Comparison of ENCODE assay signal across 23 mouse cellular contexts in the genomic region with DNA sequence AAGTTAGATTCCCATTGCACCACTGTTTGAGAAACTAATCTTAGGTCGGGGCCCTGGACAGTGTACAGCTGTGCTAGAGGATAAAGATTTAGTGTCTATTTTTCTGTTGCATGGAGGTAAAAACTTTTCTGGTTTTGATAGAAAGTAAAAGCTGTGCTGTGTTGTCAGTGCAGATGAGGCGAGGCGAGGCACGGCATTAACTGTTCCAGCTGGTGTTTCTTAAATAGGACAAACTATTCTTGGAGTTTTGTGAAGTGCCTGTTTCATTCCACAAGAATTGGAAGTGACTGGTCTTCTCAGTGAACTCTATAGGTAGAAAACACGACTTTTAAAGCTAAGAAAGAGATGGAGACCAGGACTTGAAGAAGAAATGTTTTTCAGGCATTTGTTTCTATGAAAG.
"Had no signal": no experiment of that assay in that cellular context is flagged by ENCODE, and none has a peak within 500 bp of the region (broad histone marks: within the 10 kb centered on the region; RNA-seq: fewer than 3 reads in every experiment).

No protein-coding gene starts in this region.

- H3K4me3 ChIP-seq: layer of hippocampus, adult 2 months; limb, embryonic 12.5 days; limb, embryonic 15.5 days; neural tube, embryonic 12.5 days; neural tube, embryonic 15.5 days had no signal

- H3K9me3 ChIP-seq: limb, embryonic 12.5 days; limb, embryonic 15.5 days; neural tube, embryonic 12.5 days; neural tube, embryonic 15.5 days had no signal

- H3K4me1 ChIP-seq: limb, embryonic 12.5 days; limb, embryonic 15.5 days; neural tube, embryonic 12.5 days; neural tube, embryonic 15.5 days had no signal

- H3K9ac ChIP-seq: limb, embryonic 12.5 days; limb, embryonic 15.5 days; liver, embryonic 14.5 days; liver, postnatal 0 days; neural tube, embryonic 12.5 days; neural tube, embryonic 15.5 days had no signal

- H3K27me3 ChIP-seq: limb, embryonic 12.5 days; limb, embryonic 15.5 days; neural tube, embryonic 12.5 days; neural tube, embryonic 15.5 days had no signal

- H3K4me2 ChIP-seq: limb, embryonic 12.5 days; limb, embryonic 15.5 days; liver, embryonic 11.5 days; midbrain, embryonic 11.5 days; neural tube, embryonic 12.5 days; neural tube, embryonic 15.5 days had no signal

- H3K36me3 ChIP-seq: limb, embryonic 12.5 days; limb, embryonic 15.5 days; neural tube, embryonic 12.5 days; neural tube, embryonic 15.5 days had no signal

- ATAC-seq: liver, postnatal 0 days had no signal

- H3K27ac ChIP-seq: layer of hippocampus, adult 2 months; limb, embryonic 12.5 days; limb, embryonic 15.5 days; liver, embryonic 14.5 days; neural tube, embryonic 12.5 days; neural tube, embryonic 15.5 days; stomach, postnatal 0 days had no signal

- DNase-seq: kidney, adult 8-10 months; kidney, postnatal 25 days; layer of hippocampus, adult 9-11 months; left cerebral cortex, postnatal 4 days; liver, postnatal 0 days; lung, postnatal 14 days; lung, postnatal 4 days; midbrain, embryonic 14.5 days; right cerebral cortex, adult 18-20 months; right cerebral cortex, postnatal 14 days; right cerebral cortex, postnatal 4 days; thymus, adult 2 months; thymus, postnatal 14 days; thymus, postnatal 4 days had no signal
